Mouse (Mus musculus) embryonic facial prominence, embryonic 14.5 days (tissue): ENCODE results near the gene Xpnpep3. TPM values are rescaled to one million over a fixed set of nuclear protein-coding genes. Genes with fewer than 3 reads are reported as not detected.

Experiments used
- polyA plus RNA-seq: library from polyadenylated mRNA; unstranded; fragments of >200 nt; fragmentation: Nextera tagmentation; extraction: Ambion mirVana; gene quantifications from 2 replicates; pipeline ENCODE4 v1.2.1, GENCODE M21; 2014

Xpnpep3 gene
- polyA plus RNA-seq, 1 experiment from 2014 or later, result 6.5 TPM

Other genes starting within 250 kb of the Xpnpep3 start
- 24.5 and 28.6 TPM in 2 replicates for gene Mrtfa, start 209.4 kb upstream of the Xpnpep3 start, polyA plus RNA-seq
- 1.1 and 2.0 TPM in 2 replicates for gene Mchr1, start 164.6 kb upstream of the Xpnpep3 start, polyA plus RNA-seq
- gene Slc25a17, start 39.3 kb upstream of the Xpnpep3 start, polyA plus RNA-seq, result 102 and 112 TPM in 2 replicates
- gene St13, start 61 bp upstream of the Xpnpep3 start, polyA plus RNA-seq, result 135 and 141 TPM in 2 replicates
- gene Dnajb7, start 8.2 kb downstream of the Xpnpep3 start, polyA plus RNA-seq, result 0.48 and 0.85 TPM in 2 replicates
- 490 and 495 TPM in 2 replicates for gene Rbx1, start 66.2 kb downstream of the Xpnpep3 start, polyA plus RNA-seq
- 20.6 and 22.7 TPM in 2 replicates for gene Ep300, start 185.2 kb downstream of the Xpnpep3 start, polyA plus RNA-seq